Mouse (Mus musculus) adrenal gland, postnatal 25 days (tissue): ENCODE data around the gene Cdh10. TPM values are rescaled to one million over a fixed set of nuclear protein-coding genes. Genes with fewer than 3 reads are reported as not detected.

ENCODE experiments used
- DNase-seq: peaks from one replicate; pipeline ENCODE4 v3.0.0; 2021; ENCODE audit warnings: mixed read lengths
- total RNA-seq: library from RNA; stranded (reverse); gene quantifications from 2 replicates; pipeline ENCODE4 v1.2.3, GENCODE M21; 2021

Cdh10 gene
- total RNA-seq, 1 experiment from 2014 or later = 0.12 TPM

GRCm38 (mm10) chr15:18975041-18975440 lies 156.3 kb downstream of the Cdh10 start:
- DNase-seq = no peak

- no peak for DNase-seq
Measured at GRCm38 (mm10) chr15:18984891-18985290, 166.1 kb downstream of the Cdh10 start.

GRCm38 (mm10) chr15:18987671-18988070 lies 168.9 kb downstream of the Cdh10 start:
- DNase-seq = no peak

- no peak for DNase-seq
Measured at GRCm38 (mm10) chr15:18993512-18993911, 174.8 kb downstream of the Cdh10 start.

GRCm38 (mm10) chr15:18994294-18994693 lies 175.5 kb downstream of the Cdh10 start:
- DNase-seq = no peak

GRCm38 (mm10) chr15:19010829-19011228 lies 192.1 kb downstream of the Cdh10 start:
- DNase-seq = no peak

- DNase-seq = no peak
Measured at GRCm38 (mm10) chr15:19032983-19033382, 214.2 kb downstream of the Cdh10 start.

GRCm38 (mm10) chr15:19040077-19040476 lies 221.3 kb downstream of the Cdh10 start:
- DNase-seq = no peak
